Mouse (Mus musculus): ENCODE measurements around the gene Gm10447.
"Not testable (repeated sequence)": the region's sequence is repeated elsewhere in the genome, so short reads cannot be mapped to it uniquely, and the experiment has no call there.

Gene Gm10447

DNA sequence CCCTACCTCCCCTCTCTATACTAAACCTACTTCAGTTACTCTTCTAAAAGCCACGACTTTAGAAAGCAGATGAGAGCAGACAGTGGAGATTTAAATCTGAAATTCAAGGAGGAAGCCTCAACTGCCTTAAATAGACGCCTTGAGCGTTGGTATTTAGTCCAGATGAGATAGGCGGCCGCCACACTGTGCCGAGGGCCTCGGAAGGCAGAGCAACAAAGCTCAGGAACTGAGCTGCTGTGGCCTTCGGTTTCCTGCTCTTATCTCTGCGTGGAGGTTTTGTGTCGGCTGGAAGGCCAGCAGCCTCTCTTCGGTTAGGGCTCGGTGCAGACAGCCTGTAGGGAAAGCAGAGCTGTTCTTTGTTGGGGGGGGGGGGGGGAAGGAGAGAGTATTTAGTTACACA, 15.0 kb downstream of the Gm10447 start:
- no peak for DNase-seq

DNA sequence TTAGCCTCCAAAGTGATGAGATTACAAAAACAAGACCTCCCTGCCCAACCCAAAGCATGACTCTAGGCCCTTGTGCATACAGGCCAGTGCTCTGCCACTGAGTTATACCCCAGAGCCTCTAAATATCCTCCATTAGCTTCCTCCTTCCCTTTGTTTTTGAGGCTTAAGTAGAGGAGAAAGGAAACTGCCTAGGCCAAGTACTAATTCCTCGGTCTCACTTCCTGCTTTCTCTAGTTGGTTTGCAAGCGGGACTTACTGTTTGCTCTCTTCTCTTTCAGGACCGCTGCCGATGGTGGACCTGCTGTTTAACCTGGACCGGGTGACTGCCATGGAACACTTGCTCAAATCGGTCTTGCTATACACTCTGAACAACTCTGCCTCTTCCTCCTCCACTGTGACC, 20.6 kb downstream of the Gm10447 start:
- no peak for DNase-seq

DNA sequence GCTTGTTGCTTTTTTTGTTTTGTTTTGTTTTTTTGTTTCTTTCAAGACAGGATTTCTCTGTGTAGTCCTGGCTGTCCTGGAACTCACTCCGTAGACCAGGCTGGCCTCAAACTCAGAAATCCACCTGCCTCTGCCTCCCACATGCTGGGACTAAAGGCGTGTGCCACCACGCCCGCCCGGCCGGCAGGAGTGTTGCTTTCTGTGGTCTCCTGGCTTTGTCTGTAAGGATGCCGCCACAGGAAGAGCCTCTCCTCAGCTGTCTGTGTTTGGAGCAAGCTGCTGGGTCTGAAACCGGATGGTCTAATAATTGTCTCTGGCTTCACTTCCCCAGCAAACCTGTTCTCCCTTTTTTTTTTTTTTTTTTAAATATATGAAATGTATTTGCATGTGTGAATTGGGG, 21.4 kb downstream of the Gm10447 start:
- no peak for DNase-seq

DNA sequence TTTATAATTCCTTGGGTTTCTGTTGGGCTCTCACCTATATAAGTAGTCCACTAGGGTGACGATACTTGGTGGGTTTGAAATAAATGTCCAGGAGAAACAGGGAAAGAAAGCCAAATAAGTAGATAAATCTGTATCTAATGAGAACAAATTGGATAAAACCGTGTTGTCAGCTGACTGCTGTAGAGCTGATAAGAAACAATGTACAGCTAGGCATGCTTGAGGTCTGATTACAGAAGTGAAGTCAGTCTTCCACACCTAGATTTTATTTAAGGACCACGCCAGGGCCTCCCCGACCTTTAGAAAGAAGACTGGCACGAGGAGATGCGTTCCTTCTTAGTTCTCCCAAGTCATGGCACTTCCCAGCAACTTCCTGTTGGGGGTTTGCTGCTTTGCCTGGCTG, 23.9 kb downstream of the Gm10447 start:
- DNase-seq = no peak

DNA sequence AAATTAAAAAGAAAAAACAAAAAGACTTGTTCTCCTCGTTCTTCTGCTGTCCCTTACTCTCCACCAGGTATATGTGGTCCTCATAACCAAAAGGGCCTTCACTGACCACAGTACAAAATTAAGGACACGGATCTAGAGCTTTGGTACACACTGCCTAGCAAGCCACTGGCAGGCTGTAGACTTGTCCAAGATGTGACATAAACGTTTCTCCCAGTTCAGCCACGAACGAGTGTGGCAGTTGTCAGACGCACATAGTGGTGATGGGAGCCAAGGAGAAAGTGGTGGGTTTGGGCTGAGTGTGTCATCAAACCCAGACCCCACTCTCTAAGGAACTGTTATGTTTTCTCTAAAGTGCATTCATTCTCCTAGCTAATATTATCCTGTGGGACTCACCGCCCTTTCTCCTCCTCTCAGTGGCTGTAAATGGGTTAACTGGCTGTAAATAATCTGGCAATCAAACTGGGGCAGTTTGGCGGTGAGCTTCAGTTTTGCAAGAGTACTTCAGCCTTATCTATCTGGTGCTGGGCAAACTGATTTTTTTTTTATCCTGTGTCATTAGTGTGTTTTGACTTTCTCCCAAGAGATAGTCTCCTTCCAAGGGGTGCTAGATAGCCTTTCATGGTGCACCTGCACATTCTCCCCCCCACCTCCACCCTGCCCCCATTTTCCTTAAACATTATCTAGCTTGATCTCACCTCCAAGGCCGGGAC, 25.4 kb downstream of the Gm10447 start:
- no peak for DNase-seq

DNA sequence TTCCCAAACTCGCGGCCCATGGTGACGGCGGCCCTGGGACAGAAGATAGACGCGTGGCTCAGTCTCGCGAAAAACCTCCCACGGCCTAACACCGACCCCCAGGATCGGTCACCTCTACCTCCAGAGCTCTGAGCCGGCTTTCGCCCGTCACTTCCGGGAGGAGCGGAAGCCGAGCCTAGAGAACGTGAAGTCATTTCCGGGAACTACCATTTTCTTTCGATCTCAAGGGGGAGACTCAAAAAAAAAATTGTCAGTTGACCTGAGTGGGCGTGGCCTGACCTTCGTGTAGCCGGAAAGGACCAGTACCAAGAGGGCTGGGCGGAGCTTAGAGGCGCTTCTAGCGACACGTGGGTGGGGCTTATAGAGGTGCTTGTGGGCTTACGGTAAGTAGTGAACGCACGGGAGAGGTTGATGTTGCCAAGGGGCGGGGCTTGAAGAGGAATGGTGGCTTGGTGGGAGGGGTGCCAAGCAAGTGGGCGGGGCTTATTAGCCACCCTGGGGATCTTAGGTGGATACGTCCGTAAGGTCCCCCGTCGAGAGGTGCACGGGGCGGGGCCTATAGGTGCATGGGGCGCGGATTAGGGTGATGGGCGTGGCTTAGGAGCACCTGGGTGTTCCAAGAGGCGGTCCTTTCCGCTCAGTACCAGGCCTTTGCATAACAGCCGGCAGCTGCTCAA, 26.1 kb downstream of the Gm10447 start, which contains the start of the genes Uqcrq and Gdf9:
Gene Uqcrq (minus strand): TSS at position 162 of the 677 bp plus-strand sequence.
Gene Gdf9 (plus strand): TSS at position 354 of the 677 bp plus-strand sequence.
- peak; percentile 99 to 100 for DNase-seq

DNA sequence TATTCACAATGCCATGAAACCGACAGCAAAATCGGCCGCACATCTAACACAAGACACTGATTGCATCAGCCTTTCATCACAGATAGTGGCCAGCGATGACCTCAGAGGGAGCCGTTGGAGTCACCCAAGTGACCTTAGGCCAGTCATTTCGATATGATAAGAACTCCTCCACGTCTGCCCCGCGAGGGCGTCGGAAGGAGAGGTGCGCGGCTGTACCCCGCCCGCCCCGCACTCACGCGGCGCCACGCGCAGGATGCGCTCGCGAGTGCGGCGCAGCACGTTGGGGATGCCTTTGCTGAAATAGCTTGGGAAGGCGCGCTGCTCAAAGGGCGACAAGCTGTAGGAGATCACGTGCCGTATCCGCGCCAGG, 26.6 kb downstream of the Gm10447 start:
- no peak for DNase-seq

DNA sequence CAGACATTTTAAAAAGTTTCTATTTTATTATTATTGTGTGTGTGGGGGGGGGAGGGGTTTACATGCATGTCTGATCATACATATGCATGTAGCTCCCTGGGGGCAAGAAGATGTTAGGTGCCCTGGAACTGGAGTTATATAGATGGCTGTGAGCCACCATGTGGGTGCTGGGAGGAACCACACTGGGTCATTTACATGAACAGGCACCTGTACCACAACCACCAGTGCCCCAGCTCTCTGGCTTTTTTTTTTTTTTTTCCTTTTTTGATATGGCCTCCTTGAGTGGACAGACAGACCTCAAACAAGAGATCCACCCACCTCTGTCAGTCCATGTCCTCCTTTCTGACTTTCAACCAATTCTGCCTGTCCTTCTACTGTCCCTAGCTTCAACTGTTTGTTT, 27.7 kb downstream of the Gm10447 start:
- no peak for DNase-seq

DNA sequence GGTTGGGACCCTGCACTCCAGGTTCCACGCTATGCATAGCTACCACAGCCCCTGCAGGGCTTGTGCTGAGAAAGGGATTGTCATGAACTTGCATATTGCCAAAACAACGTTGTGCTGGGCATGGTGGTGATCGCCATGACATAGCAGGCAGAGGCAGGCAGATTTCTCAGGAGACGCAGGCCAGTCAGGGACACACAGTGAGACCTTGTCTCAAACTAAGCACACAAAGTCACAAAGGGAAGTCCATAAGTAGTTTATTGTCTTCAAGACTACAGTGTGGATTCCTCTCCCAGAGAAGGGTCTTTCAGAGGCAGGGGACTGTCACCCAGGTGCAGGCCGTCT, 28.2 kb downstream of the Gm10447 start:
- no peak for DNase-seq

DNA sequence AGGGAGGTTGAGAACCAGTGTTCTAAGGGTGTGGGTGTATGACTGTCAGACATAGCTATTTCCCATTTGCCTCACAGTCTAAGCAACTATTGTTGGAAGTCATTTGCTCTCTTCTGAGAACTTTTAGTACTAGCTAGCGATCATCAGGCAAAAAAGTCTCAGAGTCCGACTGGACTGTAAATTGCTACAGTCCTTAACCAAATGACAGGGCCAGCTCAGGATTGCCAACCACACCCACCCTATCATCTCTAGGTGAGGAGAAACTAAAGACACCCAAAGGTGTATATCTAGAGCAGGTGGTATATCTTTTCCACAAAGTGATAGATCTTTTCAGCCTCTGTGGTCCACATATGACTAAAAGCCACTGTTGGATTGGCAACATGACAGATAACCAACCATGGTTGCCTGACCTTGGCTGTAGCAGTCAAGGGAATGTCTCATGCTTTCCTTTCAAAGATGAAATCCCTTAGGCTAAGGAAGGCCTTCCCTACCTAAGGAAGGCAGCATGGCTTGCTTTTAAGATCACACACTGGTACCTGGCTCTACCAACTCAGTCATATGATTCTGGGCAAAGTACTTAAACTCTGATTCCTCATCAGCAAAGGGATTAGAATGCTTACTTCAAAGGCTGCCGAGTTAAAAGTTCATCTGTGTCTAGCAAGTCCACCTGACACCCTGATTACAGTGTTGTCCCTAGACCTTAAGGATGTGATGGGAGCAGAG, 28.8 kb downstream of the Gm10447 start:
- DNase-seq = no peak

DNA sequence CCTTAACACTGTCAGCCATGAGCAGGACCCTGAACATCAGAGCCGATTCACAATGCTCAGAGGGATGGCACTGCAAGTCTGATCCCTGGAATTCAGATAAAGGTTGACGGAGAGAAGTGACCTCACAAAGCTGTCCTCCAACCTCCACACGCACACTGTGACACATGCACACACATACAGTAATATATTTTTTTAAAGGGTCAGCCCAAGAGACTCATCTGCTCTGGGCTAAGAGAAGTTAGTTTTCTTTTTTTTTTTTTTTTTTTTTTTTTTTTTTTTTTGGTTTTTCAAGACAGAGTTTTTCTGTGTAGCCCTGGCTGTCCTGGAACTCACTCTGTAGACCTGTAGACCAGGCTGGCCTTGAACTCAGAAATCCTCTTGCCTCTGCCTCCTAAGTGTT, 30.0 kb downstream of the Gm10447 start:
- DNase-seq = not testable (repeated sequence)

DNA sequence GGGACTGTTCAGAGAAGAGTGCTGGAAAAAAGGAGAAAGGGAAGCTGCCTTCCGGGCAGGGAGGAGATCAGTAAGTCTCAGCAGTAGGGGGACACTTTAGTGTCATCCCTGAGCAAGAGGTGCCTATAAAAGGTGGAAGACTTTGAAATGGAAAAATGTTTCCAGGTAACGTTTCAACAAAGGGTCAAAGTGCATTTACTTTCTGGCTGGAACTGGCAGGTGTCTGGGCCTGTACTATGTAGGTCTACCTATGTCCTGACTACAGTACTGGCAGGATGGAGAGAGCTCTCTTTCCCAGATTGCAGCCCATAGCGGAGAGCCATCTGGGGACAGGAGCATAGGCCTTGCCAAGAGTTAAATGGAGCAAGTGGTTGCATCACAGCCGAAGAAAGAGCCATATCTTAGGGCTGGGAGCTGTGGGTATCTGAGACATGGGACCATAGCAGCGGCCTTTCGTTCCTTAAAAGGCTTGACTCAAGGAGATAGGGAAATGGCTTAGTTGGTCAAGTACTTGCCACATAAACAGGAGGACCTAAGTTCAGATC, 31.1 kb downstream of the Gm10447 start:
- peak; percentile 45 to 54 for DNase-seq

DNA sequence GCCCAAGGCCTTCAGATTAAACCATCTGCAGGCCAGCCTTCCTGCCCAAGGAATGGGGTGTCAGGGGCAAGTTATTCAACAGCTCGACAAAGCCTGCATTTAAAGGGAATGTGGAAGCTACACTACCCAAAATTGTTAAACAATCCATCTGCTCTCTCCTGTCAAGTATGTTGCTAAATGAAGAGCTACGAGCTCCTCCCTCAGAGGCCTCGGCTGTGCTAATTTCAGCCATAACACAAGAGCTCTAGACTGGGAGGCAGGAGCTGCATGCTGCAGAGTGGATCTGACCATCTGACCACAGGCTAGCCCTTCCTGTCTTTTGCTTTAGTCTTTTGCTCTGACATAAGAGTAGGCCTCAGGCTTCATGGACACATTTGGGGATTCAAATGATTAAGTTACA, 31.7 kb downstream of the Gm10447 start:
- no peak for DNase-seq

DNA sequence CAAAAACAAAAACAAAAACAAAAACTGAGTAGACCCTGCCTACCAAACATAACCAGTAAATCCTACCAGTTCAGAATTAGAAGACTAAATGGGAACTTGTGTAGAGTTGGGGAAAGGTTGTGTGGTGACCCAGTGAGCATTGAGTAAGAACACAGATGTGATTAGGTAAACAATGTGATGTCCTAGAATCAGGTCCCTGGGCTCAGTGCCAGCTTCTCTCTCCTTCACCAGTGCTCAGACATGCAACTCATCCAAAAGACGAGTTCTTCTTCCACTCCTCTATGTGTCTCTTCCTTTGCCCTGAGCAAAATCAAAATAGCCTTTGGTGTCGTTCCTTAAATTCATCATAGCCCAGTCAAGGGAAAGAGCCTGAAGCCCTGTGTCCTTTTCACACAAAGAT, 32.1 kb downstream of the Gm10447 start:
- peak in 1 of 2 experiments; percentile 49 for DNase-seq

DNA sequence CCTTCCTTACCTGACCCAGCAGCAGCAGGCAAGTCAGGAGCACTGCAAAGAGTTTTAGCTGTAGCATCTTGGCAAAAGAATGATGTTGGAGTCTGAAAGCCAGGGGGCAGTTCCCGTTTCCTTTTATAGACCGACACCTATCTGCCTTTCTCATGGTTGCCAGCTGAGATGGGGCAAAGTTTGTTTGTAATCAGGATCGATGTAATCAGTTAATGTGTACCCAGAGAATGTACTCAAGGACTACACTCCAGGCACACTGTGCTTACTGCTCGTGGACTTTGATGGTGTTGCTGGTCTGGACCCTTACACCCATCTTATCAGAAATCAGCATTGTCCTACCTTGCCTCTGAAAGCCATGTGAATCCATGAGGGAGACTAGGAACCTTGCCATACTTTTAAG, 33.9 kb downstream of the Gm10447 start, which contains the start of gene Leap2:
Gene Leap2 (minus strand): TSS at position 135 of the 400 bp plus-strand sequence.
- no peak for DNase-seq

DNA sequence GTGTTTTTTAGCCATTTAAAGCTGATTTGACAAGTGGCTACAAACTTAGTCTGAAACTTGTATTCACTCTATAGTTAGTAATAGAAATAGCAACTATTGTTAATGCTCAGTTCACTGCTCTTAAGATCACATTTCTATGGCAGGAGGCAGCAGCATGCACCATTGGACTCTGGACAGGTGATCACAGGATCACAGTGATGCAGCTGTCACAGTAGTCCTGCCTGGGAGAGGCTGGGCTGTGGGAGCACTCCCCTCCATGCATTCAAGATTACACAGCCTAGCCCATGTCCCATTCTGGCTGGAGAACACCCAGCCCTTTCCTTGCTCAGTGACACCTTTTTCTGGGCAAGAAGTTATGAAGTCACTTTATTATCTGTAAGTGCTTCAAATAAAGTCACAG, 38.9 kb downstream of the Gm10447 start:
- no peak for DNase-seq

DNA sequence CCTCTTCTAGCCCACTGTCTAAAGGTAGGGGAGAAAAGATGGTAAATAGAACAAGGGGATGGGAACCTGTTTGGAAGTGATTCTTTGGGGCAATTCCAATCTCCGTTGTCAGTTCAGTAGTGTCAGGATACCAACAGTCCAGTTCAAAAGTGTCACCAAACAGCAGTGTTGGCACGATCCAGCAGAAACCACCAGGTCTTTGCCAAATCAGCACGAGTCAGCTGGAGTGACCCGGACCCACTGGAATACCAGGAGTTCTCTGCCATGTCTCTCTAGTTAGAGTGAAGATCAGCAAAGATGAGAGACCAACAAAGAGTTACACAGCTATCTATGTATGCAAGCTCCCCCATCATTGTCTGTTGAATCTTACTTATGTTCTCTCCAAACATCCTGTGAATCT, 43.0 kb downstream of the Gm10447 start:
- DNase-seq = no peak

DNA sequence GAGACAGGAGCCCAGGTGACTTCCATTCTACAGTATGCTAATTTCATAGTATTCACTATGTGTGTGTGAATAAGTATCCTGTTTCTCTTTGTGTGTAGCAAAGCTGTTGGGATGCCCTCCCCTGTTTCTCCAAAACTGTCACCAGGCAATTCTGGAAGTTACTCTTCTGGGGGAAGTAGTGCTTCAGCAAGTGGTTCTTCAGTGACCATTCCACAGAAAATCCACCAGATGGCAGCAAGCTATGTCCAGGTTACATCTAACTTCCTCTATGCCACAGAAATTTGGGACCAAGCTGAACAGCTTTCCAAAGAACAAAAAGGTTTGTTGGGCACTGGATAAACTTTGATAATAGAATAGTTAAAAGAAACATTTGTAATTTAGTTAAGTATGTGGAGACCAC, 45.2 kb downstream of the Gm10447 start:
- DNase-seq = no peak
